Mouse (Mus musculus) E14TG2a.4 (cell line): ENCODE results near the gene Scin.

Experiments
- CTCF ChIP-seq: conservative IDR thresholded peaks from 2 replicates; pipeline ENCODE4 v1.5.1; 2014; ENCODE audit warnings: low read length
- NANOG ChIP-seq: IDR thresholded peaks from 2 replicates; pipeline ENCODE4 v1.6.1; 2014; ENCODE audit warnings: borderline replicate concordance, low read length, mixed read lengths

DNA sequence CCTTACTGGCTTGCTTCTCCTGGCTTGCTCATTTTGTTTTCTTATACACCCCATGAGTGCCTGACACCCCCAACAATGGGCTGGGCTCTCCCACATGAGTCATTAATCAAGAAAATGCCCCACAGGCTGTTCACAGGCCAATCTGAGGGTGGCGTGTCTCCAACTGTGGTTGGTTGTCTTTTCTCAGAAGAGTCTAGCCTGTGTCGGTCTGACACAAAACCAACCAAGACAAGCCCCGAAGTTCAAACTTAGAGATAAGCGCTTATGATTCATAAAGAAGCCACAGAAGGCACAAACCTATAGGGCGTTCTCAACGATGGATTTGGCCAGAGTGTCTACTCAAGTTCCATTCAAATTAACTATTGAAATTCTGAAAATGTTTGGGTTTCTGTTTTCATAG, 20.2 kb upstream of the Scin start:
- no peak for TF ChIP-seq CTCF
- TF ChIP-seq NANOG = no peak
